Mouse (Mus musculus) heart, postnatal 4 days (tissue): ENCODE measurements around the gene Dph6. TPM values are rescaled to one million over a fixed set of nuclear protein-coding genes. Genes with fewer than 3 reads are reported as not detected.
A peak's percentile ranks its signal among the peaks of the same experiment; 100 is the strongest.
"Not testable (repeated sequence)": the region's sequence is repeated elsewhere in the genome, so short reads cannot be mapped to it uniquely, and the experiment has no call there.

Experiments used
- DNase-seq: peaks from one replicate; pipeline ENCODE4 v3.0.0; 2021
- total RNA-seq, 2 experiments: library from RNA; stranded (reverse); gene quantifications; 2 replicates each; pipeline ENCODE4 v1.2.3; 2021

The Dph6 gene
- 10 to 100 TPM; 11.9 to 13.1 TPM for total RNA-seq

- DNase-seq: peak; percentile 85
Measured at GRCm38 (mm10) chr2:114654365-114655239, at the start of gene Dph6. Dph6 (minus strand) TSS chr2:114654964.

- DNase-seq: no peak
Measured at GRCm38 (mm10) chr2:114700966-114701685, 46.4 kb upstream of the Dph6 start.

DNA sequence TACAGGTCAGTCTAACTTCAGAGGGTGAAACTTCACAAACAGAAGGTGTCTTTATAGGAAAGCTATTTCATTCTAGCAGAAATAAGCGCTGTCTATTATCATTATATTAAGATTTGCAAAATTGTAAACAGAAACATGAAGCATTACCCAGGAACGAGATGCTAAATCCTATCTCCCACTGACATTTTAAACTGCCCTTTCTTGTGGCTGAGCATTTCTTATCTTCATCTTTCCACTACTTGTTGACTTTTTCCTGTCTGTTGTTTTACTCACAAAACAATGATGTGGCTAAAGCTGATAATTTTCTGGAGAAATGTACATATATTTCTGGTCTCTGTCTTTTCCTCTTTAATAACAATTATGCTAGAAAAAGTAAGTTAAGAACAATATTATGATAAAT lies 36.8 kb upstream of the Dph6 start:
- no peak for DNase-seq

DNA sequence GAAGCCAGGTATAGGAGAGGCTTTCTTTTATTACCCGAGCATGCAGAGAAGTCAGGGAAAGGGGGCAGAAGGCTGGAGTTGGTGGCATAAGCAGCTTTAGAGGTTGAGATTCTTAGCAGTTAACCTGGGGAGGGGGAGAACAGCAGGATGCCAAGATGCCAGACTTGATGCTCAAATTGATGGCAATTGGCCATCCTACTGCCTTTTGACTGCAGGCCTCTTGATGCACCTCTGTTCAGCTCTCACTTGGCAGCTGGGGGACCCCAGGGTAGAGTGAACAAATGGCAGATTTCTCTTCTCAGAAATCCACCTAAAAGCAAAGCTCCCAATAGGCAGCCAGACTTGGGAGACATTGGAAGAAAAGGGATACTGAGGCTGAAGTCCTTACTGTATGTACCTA lies 32.7 kb upstream of the Dph6 start:
- no peak for DNase-seq

DNA sequence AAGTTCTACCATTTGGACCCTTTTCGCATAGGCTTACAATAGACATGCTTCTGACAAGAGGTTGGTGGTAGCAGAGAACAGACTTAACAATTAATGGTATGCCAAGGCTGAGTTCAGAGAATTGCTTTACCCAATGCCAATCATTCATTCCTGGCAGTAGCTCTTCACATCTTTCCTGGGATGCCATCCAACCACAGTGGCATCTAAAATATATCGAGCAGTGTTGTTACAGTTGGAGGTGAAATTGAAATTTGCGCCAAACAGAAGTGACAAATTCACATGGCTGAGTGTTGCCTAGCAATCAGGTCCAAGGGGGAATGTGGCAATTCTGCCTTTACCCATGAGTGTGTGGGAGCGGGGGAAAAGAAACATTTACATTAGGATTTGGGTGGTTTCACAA lies 32.3 kb upstream of the Dph6 start:
- DNase-seq: no peak

DNA sequence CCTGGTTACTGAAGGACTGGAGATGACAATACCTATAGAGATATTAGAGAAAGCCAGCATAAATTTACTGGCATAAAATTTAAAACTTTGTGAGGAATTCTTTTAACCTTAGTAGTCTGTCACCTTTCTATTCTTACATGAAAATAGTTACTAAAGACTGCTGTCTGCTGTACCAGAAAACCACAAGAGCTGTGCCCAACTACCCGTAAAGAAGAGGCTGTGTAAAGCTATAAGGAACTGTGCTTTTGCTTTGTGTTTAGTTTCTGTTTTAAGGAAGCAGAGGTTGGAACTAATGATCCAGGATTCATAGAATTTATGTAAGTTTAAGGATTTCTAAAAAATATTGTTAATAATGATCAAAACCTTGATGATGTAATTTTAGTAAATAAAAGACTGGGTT lies 19.1 kb upstream of the Dph6 start:
- DNase-seq: no peak

DNA sequence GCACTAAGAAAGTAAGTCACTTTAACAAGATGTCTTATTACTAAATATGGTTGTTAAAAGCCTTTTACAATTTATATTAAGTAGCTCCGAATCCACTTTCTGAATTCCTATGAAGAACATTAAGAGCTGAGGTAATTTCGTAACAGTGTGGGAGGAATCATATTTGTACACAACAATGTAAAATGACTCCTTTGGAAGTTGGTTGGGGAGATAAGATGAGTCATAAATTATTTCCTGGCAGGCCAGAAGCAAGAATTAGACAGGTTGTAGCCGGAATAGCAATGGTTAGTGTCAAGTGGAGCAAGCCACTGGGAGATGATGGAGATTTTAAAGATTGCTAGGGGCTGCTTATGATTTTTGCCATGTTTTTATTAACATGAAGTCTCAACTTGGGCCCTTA lies 16.2 kb upstream of the Dph6 start:
- DNase-seq: no peak

DNA sequence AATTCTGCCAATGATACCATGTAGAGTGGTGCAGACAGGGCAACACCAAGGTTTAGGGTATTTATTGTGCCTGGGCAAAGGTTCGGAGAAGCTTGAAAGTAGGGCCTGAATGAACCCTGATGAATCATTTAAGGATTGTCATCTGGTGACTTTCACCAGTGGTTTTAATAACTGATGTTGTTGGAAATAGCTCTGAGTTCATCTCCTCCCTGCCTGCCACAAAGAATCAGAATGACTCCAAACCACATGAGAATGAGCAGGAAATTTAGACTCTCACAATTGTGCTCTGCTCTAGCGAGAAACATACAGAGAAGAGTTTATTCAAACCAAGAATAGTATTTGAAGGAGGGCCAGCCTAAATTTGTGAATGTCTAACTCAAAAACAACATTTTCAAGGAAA lies 4.2 kb upstream of the Dph6 start:
- no peak for DNase-seq

GRCm38 (mm10) chr2:114646240-114646639 lies 8.5 kb downstream of the Dph6 start:
- no peak for DNase-seq

GRCm38 (mm10) chr2:114643832-114644231 lies 10.9 kb downstream of the Dph6 start:
- DNase-seq: no peak

- DNase-seq: no peak
Measured at GRCm38 (mm10) chr2:114624683-114625082, 30.1 kb downstream of the Dph6 start.

- DNase-seq: no peak
Measured at GRCm38 (mm10) chr2:114622550-114622939, 32.2 kb downstream of the Dph6 start.

GRCm38 (mm10) chr2:114621781-114622549 lies 32.8 kb downstream of the Dph6 start:
- no peak for DNase-seq

GRCm38 (mm10) chr2:114611576-114611975 lies 43.2 kb downstream of the Dph6 start:
- no peak for DNase-seq

DNA sequence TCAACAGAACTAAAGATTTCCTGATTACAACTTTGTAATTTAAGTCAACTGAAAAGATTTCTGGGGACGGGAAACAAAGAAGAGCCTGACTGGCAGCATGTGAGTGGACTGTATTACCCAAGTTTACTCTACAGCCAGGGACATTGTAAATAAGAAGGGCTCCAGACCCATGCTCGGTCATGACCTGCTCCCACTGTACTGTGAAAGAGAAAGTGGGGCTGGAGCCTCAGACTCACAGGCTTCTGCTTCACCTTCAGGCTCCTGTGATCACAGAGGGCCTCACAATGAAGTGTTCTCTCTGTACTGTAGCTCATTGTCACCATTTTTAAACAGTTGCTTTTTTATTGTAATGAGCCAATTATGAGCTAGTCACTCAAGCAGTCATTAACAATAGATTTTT lies 44.7 kb downstream of the Dph6 start:
- DNase-seq: no peak

DNA sequence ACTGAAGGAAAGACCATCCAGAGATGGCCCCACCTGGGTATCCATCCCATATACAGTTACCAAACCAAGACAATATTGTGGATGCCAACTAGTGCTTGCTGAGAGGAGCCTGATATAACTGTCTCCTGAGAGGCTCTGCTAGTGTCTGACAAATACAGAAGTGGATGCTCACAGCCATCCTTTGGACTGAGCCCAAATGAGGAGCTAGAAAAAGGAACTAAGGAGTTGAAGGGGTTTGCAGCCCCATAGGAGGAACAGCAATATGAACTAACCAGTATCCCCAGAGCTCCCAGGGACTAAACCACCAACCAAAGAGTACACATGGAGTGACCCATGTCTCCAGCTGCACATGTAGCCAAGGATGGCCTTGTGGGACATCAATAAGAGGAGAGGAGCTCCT lies 49.6 kb downstream of the Dph6 start:
- DNase-seq: not testable (repeated sequence)

- DNase-seq: no peak
Measured at GRCm38 (mm10) chr2:114601174-114601573, 53.6 kb downstream of the Dph6 start.

- DNase-seq: no peak
Measured at GRCm38 (mm10) chr2:114599793-114600192, 55.0 kb downstream of the Dph6 start.

DNA sequence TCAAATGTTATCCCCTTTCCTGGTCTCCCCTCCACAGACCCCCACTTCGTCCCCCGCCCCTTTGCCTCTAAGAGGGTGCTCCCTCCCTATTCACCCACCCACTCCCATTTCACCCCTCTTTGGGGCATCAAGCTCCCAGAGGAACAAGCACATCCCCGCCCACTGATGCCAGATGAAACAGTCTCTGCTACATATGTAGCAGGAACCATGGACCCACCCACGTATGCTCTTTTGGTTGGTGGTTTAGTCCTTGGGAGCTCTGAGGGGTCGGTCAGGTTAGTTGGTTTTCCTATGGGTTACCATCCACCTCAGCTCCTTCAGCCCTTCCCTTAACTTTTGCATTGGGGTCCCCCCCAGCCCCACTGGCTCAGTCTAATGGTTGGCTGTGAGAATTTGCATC lies 61.4 kb downstream of the Dph6 start:
- DNase-seq: no peak

DNA sequence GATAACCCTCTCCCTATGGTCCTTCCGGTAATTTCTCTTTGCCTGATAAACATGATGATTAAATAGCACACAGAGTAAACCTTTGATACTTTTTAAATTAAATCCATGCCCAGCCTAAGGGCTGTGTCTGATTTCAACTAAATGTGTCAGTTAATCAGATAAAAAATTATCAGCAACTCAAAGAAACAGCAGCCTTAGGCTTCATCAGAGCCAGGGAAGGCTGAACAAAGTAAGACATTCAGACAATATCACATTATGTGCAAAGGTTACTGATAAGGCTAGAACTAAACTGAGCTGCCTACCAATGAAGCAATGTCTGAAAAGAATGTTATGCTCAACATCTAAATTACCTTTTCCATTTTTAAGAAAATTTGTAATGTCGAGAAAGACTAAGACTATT lies 74.0 kb downstream of the Dph6 start:
- no peak for DNase-seq

- no peak for DNase-seq
Measured at GRCm38 (mm10) chr2:114543000-114543622, 111.7 kb downstream of the Dph6 start.

GRCm38 (mm10) chr2:114542325-114542724 lies 112.4 kb downstream of the Dph6 start:
- no peak for DNase-seq

- DNase-seq: no peak
Measured at GRCm38 (mm10) chr2:114540416-114540815, 114.3 kb downstream of the Dph6 start.
